Mouse (Mus musculus) hindbrain, embryonic 16.5 days (tissue): Measurements from ENCODE around the gene Birc6. TPM values are rescaled to one million over a fixed set of nuclear protein-coding genes. Genes with fewer than 3 reads are reported as not detected.

Source experiments
- ATAC-seq: fragments of 200-750 bp; cut with Nextera tagmentation; 2 replicates; pipeline ENCODE4 v1.8.0; 2017; ENCODE audit warnings: moderate TSS enrichment, moderate library complexity
- H3K27ac ChIP-seq: fragments of 300-500 bp; sonication (generic); 2 replicates; pipeline ENCODE4 v1.5.1; 2014; ENCODE audit warnings: low read depth, mild to moderate bottlenecking, control low read depth, low read length, moderate library complexity
- H3K27me3 ChIP-seq: fragments of 300-500 bp; sonication (generic); replicated peaks from 2 replicates; pipeline ENCODE4 v1.6.1; 2014; ENCODE audit warnings: low read length; ENCODE audit not compliant: control insufficient read depth, insufficient read depth
- H3K36me3 ChIP-seq: fragments of 300-500 bp; sonication (generic); 2 replicates; pipeline ENCODE4 v1.6.1; 2014; ENCODE audit warnings: mild to moderate bottlenecking, low read length, moderate library complexity, mixed read lengths; ENCODE audit not compliant: control insufficient read depth, insufficient read depth
- H3K4me1 ChIP-seq: fragments of 300-500 bp; sonication (generic); 2 replicates; pipeline ENCODE4 v1.6.1; 2014; ENCODE audit warnings: low read depth, low read length; ENCODE audit not compliant: control insufficient read depth, insufficient read depth
- H3K4me2 ChIP-seq: fragments of 300-500 bp; sonication (generic); 2 replicates; pipeline ENCODE4 v1.6.1; 2014; ENCODE audit warnings: mild to moderate bottlenecking, low read length, control low read depth, moderate library complexity
- H3K4me3 ChIP-seq: fragments of 300-500 bp; sonication (generic); 2 replicates; pipeline ENCODE4 v1.5.1; 2014; ENCODE audit warnings: mild to moderate bottlenecking, low read length, control low read depth, moderate library complexity
- H3K9ac ChIP-seq: fragments of 300-500 bp; sonication (generic); 2 replicates; pipeline ENCODE4 v1.6.1; 2014; ENCODE audit warnings: low read depth, mild to moderate bottlenecking, control low read depth, low read length, moderate library complexity
- H3K9me3 ChIP-seq: fragments of 300-500 bp; sonication (generic); 2 replicates; pipeline ENCODE4 v1.6.1; 2014; ENCODE audit warnings: mild to moderate bottlenecking, low read length, moderate library complexity; ENCODE audit not compliant: control insufficient read depth
- WGBS: fragments of 180-500 bp; shearing (Covaris S2); extraction: QIAGEN DNeasy Blood & Tissue Kit; methylation state at CpG from one replicate; pipeline ENCODE4 v1.1.7; 2014; 5-methylcytosine and 5-hydroxymethylcytosine counted together
- polyA plus RNA-seq: library from polyadenylated mRNA; unstranded; fragments of >200 nt; fragmentation: Nextera tagmentation; extraction: Ambion mirVana; gene quantifications from 2 replicates; pipeline ENCODE4 v1.2.1, GENCODE M21; 2015

The Birc6 gene
- polyA plus RNA-seq, 1 experiment from 2014 or later = 61.9 TPM

- ATAC-seq = no peak
- H3K36me3 ChIP-seq = no peaks in the 10 kb centered on the region
- H3K9ac ChIP-seq = no peak overlapping the region
- 94% methylated on average over 3 of the region's 3 CpGs for WGBS
- no peaks in the 10 kb centered on the region for H3K4me1 ChIP-seq
- H3K4me2 ChIP-seq = no peak overlapping the region
- H3K27ac ChIP-seq = no peak overlapping the region
- no peak overlapping the region for H3K4me3 ChIP-seq
- no peaks in the 10 kb centered on the region for H3K9me3 ChIP-seq
- H3K27me3 ChIP-seq = no peaks in the 10 kb centered on the region
Measured at GRCm38 (mm10) chr17:74508600-74508999, 19.5 kb upstream of the Birc6 start.

GRCm38 (mm10) chr17:74512308-74512707 is 15.8 kb upstream of the Birc6 start:
- H3K27ac ChIP-seq = no peak overlapping the region
- 89% methylated on average over 2 of the region's 2 CpGs for WGBS
- no peak for ATAC-seq
- H3K4me1 ChIP-seq = no peaks in the 10 kb centered on the region
- H3K4me2 ChIP-seq = no peak overlapping the region
- no peak overlapping the region for H3K9ac ChIP-seq
- no peaks in the 10 kb centered on the region for H3K27me3 ChIP-seq
- H3K4me3 ChIP-seq = no peak overlapping the region
- no peaks in the 10 kb centered on the region for H3K9me3 ChIP-seq
- H3K36me3 ChIP-seq = no peaks in the 10 kb centered on the region

GRCm38 (mm10) chr17:74522797-74523723 is 5.0 kb upstream of the Birc6 start:
- no peaks in the 10 kb centered on the region for H3K27me3 ChIP-seq
- 84% methylated on average over 8 of the region's 8 CpGs for WGBS

GRCm38 (mm10) chr17:74526117-74526516 is 2.0 kb upstream of the Birc6 start:
- Histone ChIP-seq H3K9me3 (no peaks in the 10 kb centered on the region), H3K4me2 (no peak overlapping the region), H3K36me3 (no peaks in the 10 kb centered on the region), H3K27ac (no peak overlapping the region), H3K4me1 (peaks cover 18% of the 10 kb centered on the region), H3K9ac (no peak overlapping the region), H3K27me3 (no peaks in the 10 kb centered on the region), H3K4me3 (no peak overlapping the region)
- ATAC-seq = no peak
- 98% methylated on average over 2 of the region's 2 CpGs for WGBS

More at GRCm38 (mm10) chr17:74522797-74523723, 5.0 kb upstream of the Birc6 start:
- no peak for ATAC-seq
- H3K4me1 ChIP-seq = peaks cover 5% of the 10 kb centered on the region
- H3K4me2 ChIP-seq = no peak overlapping the region
- no peaks in the 10 kb centered on the region for H3K36me3 ChIP-seq
- H3K9ac ChIP-seq = no peak overlapping the region
- no peak overlapping the region for H3K4me3 ChIP-seq
- H3K9me3 ChIP-seq = no peaks in the 10 kb centered on the region
- H3K27ac ChIP-seq = no peak overlapping the region

- ATAC-seq = peak; percentile 0; the same call in 1 of the 2 replicates
- H3K4me1 ChIP-seq = peaks cover 18% of the 10 kb centered on the region
Measured at GRCm38 (mm10) chr17:74526806-74527653, 1.1 kb upstream of the Birc6 start.

GRCm38 (mm10) chr17:74528648-74529532 is 795 bp downstream of the Birc6 start:
- no peaks in the 10 kb centered on the region for H3K36me3 ChIP-seq
- ATAC-seq = peak; percentile 57
- peak overlapping the region; percentile 100 for H3K4me3 ChIP-seq
- H3K9me3 ChIP-seq = no peaks in the 10 kb centered on the region
- H3K4me1 ChIP-seq = peaks cover 18% of the 10 kb centered on the region
- H3K27me3 ChIP-seq = no peaks in the 10 kb centered on the region
- peak overlapping the region; percentile 97 for H3K9ac ChIP-seq
- WGBS = under 1% methylated on average over 68 of the region's 72 CpGs
- H3K27ac ChIP-seq = peak overlapping the region; percentile 94
- peak overlapping the region; percentile 87 for H3K4me2 ChIP-seq

More at GRCm38 (mm10) chr17:74526806-74527653, 1.1 kb upstream of the Birc6 start:
- WGBS = 86% methylated on average over 9 of the region's 9 CpGs
- Histone ChIP-seq H3K27ac (peak overlapping the region; percentile 97), H3K9me3 (no peaks in the 10 kb centered on the region), H3K9ac (peak overlapping the region; percentile 75), H3K4me3 (peak overlapping the region; percentile 57), H3K27me3 (no peaks in the 10 kb centered on the region), H3K36me3 (no peaks in the 10 kb centered on the region), H3K4me2 (peak overlapping the region; percentile 73)

- no peak for ATAC-seq
Measured at GRCm38 (mm10) chr17:74529533-74529824, 1.4 kb downstream of the Birc6 start.

GRCm38 (mm10) chr17:74534971-74535370 is 6.9 kb downstream of the Birc6 start:
- Histone ChIP-seq H3K4me3 (no peak overlapping the region), H3K9me3 (no peaks in the 10 kb centered on the region), H3K36me3 (no peaks in the 10 kb centered on the region)

More at GRCm38 (mm10) chr17:74529533-74529824, 1.4 kb downstream of the Birc6 start:
- H3K27me3 ChIP-seq = no peaks in the 10 kb centered on the region
- no peaks in the 10 kb centered on the region for H3K36me3 ChIP-seq
- H3K4me3 ChIP-seq = peak overlapping the region; percentile 100
- peaks cover 18% of the 10 kb centered on the region for H3K4me1 ChIP-seq
- H3K9ac ChIP-seq = peak overlapping the region; percentile 97
- H3K27ac ChIP-seq = no peak overlapping the region; the same call in 1 of the 2 replicates
- peak overlapping the region; percentile 87 for H3K4me2 ChIP-seq
- 21% methylated on average over 3 of the region's 3 CpGs for WGBS
- H3K9me3 ChIP-seq = no peaks in the 10 kb centered on the region

More at GRCm38 (mm10) chr17:74534971-74535370, 6.9 kb downstream of the Birc6 start:
- 97% methylated on average over 4 of the region's 4 CpGs for WGBS
- Histone ChIP-seq H3K27ac (no peak overlapping the region), H3K9ac (no peak overlapping the region), H3K27me3 (no peaks in the 10 kb centered on the region), H3K4me1 (peaks cover 7% of the 10 kb centered on the region), H3K4me2 (no peak overlapping the region)
- no peak for ATAC-seq
